Mouse (Mus musculus) gastrocnemius, postnatal 36 days (tissue): ENCODE data around the gene Vmn1r16. TPM values are rescaled to one million over a fixed set of nuclear protein-coding genes. Genes with fewer than 3 reads are reported as not detected.
"Not testable (repeated sequence)": the region's sequence is repeated elsewhere in the genome, so short reads cannot be mapped to it uniquely, and the experiment has no call there.

Experiments
- DNase-seq, 2 experiments: peaks; one replicate each; pipeline ENCODE4 v3.0.0; 2022
- intact Hi-C: fragments of 180-260 bp; cut with DNase I; formaldehyde crosslinking; loops from one replicate; pipeline ENCODE4 v1.15.1; 2025
- long read RNA-seq, 2 experiments: library from polyadenylated mRNA; stranded (forward); transcript quantifications; one replicate each; pipeline ENCODE4 v2.0.0; 2021
- total RNA-seq, 2 experiments: library from RNA; stranded (reverse); gene quantifications; 2 replicates each; pipeline ENCODE4 v1.2.3; 2021

Vmn1r16 gene
- total RNA-seq, result not detected
- long read RNA-seq, experiment 1, result 0 reads
- long read RNA-seq, experiment 2, result 0 reads

- intact Hi-C loops, result no loop called here
- no peak for DNase-seq
Measured at GRCm38 (mm10) chr6:57329394-57329793, at the start of gene Vmn1r16. Gene Vmn1r16 (minus strand): TSS chr6:57329494.

DNA sequence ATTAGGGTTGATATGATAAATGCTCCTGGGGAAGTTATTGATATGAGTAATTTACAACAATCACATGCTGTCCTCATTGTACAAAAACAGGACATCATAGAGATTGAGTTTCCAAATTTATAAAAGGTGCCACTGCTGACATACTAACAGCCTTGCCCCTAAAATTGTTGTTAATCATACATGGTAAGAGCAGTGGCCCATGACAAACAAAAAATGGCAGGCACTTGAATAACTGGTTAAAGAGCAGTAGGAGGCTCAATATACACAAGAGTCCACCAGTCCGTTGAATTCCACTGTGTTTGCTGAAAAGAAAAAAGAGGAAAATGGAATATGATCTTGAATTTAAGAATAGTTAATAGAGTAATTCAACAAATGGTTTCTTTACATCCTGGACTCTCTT is 38.2 kb upstream of the Vmn1r16 start:
- no peak for DNase-seq
- intact Hi-C loops, result no loop called here

GRCm38 (mm10) chr6:57365866-57366265 is 36.6 kb upstream of the Vmn1r16 start:
- DNase-seq, intact Hi-C loops: not testable (repeated sequence)

- no peak for DNase-seq
- intact Hi-C loops, result no loop called here
Measured at GRCm38 (mm10) chr6:57363627-57364026, 34.3 kb upstream of the Vmn1r16 start, which contains the start of gene Vmn1r17. Gene Vmn1r17 (minus strand): TSS chr6:57363727.

DNA sequence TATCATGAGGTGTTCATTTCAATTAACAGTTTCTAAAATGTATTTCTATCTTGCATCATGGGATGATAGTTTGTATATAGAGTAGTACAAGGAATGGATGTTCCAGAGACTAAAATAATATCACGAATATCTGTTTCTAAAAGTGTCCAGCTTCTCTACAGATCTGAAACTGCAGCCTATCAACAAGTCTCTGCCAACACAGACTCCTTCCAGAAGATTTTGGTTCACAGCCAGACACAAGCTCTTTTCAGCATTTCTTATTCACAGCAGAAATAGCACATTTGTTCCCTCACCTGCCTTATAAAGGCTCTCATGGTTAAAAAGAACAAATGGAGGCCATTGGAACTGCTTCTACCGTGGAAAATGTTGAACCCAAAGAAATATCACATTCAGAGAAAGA is 27.6 kb upstream of the Vmn1r16 start:
- intact Hi-C loops, result no loop called here
- no peak for DNase-seq

DNA sequence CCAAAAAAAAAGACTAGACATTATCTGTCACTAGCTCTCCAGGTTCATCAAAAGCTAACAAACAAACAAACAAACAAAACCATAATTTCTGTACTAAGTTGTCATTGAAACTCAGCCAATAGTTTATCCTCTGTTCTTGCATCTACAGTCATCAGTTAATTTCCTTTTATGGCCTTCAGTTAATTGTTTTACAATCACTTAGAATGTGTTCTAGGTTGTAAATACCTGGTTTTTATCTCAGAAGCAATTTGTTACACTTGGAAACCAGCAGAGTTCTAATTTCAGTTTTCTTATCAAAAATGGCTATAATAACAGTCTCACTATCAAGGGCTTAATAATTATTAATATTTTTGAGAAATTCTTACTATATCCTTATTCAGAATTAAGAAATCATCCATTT is 3.1 kb downstream of the Vmn1r16 start:
- intact Hi-C loops, result no loop called here
- DNase-seq, result no peak

GRCm38 (mm10) chr6:57278952-57279351 is 50.3 kb downstream of the Vmn1r16 start:
- DNase-seq, result no peak
- intact Hi-C loops, result no loop called here

DNA sequence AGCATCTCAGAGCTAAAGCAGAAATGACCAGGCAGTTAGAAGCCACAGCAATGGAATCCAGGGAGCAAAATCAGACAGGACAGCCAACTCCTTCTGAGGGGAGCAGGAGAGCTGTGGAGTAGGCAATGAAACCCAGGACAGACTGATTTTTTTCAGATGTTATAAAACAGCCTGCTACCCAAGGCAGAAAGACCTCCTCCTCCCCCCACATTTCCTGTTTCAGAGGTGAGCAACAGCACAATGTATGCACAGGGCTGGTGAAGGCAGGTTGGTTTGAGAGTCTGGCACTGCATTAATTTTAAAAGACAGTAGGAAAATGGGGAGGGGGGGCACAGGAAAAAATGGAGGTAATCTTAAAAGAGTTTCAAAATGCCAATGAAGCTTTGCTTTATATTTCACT is 56.8 kb downstream of the Vmn1r16 start:
- intact Hi-C loops, result no loop called here
- DNase-seq, result no peak

GRCm38 (mm10) chr6:57271881-57272280 is 57.4 kb downstream of the Vmn1r16 start:
- intact Hi-C loops, result no loop called here
- DNase-seq, result no peak

Other genes starting within 250 kb of the Vmn1r16 start
- gene Vmn1r10, start 220.0 kb downstream of the Vmn1r16 start, total RNA-seq, result not detected
- not detected for gene Vmn1r11, start 196.0 kb downstream of the Vmn1r16 start, total RNA-seq
- gene Vmn1r12, start 172.6 kb downstream of the Vmn1r16 start, total RNA-seq, result not detected
- gene Vmn1r13, start 126.2 kb downstream of the Vmn1r16 start, total RNA-seq, result not detected
- gene Vmn1r14, start 97.8 kb downstream of the Vmn1r16 start, total RNA-seq, result not detected
- gene Vmn1r15, start 71.5 kb downstream of the Vmn1r16 start, total RNA-seq, result not detected
- not detected for gene Vmn1r17, start 34.2 kb upstream of the Vmn1r16 start, total RNA-seq
- gene Vmn1r18, start 66.3 kb upstream of the Vmn1r16 start, total RNA-seq, result not detected
- gene Vmn1r19, start 74.3 kb upstream of the Vmn1r16 start, total RNA-seq, result not detected
- gene Vmn1r20, start 99.4 kb upstream of the Vmn1r16 start, total RNA-seq, result not detected
- gene Ppm1k, start 206.0 kb upstream of the Vmn1r16 start, total RNA-seq, result 10 to 100 TPM; 12.3 to 14.7 TPM